ENCODE assay signal across 10 mouse cellular contexts in genomic region chr12:104245092-104245491, GRCm38 (mm10). TPM values are rescaled to one million over a fixed set of nuclear protein-coding genes. Genes with fewer than 3 reads are reported as not detected.
DNase-seq lines count a peak whose midpoint lies in the region; ATAC-seq lines count a peak whose summit lies in the region.
"Had no signal": no experiment of that assay in that cellular context is flagged by ENCODE, and none has a peak within 500 bp of the region (broad histone marks: within the 10 kb centered on the region; RNA-seq: fewer than 3 reads in every experiment).

No protein-coding gene starts in this region.

- no peaks in the 10 kb centered on the region for H3K36me3 ChIP-seq in hindbrain, embryonic 16.5 days (ENCODE audit: control insufficient read depth, insufficient read depth, low read length)
- H3K36me3 ChIP-seq in hindbrain, embryonic 10.5 days: no peaks in the 10 kb centered on the region
- peaks cover 6% of the 10 kb centered on the region; the same call in 1 of the 2 replicates for H3K36me3 ChIP-seq in splenic B cell, adult 2 months (ENCODE audit: control insufficient read depth, insufficient read depth, low read length, poor library complexity, severe bottlenecking)
- H3K36me3 ChIP-seq: heart, embryonic 10.5 days; neural tube, embryonic 15.5 days had no signal

- no peaks in the 10 kb centered on the region for H3K27me3 ChIP-seq in hindbrain, embryonic 16.5 days (replicated peaks; ENCODE audit: control insufficient read depth, insufficient read depth, low read length)
- H3K27me3 ChIP-seq in hindbrain, embryonic 10.5 days (ENCODE audit: insufficient read depth, poor library complexity, severe bottlenecking): no peaks in the 10 kb centered on the region
- no peaks in the 10 kb centered on the region for H3K27me3 ChIP-seq in splenic B cell, adult 2 months (ENCODE audit: control insufficient read depth, insufficient read depth, low read length, poor library complexity, severe bottlenecking)
- H3K27me3 ChIP-seq: neural tube, embryonic 15.5 days had no signal

- 0 out of 2 replicates have a peak, but pooled peaks have one; percentile 34 for ATAC-seq in hindbrain, embryonic 16.5 days

- WGBS in hindbrain, embryonic 16.5 days: 59% methylated on average over 1 of the region's 1 CpGs
- WGBS in hindbrain, embryonic 10.5 days: 81% methylated on average over 1 of the region's 1 CpGs

- no peaks in the 10 kb centered on the region for H3K9me3 ChIP-seq in hindbrain, embryonic 16.5 days (ENCODE audit: control insufficient read depth, low read length)
- H3K9me3 ChIP-seq in hindbrain, embryonic 10.5 days: no peaks in the 10 kb centered on the region
- H3K9me3 ChIP-seq: heart, embryonic 10.5 days; neural tube, embryonic 15.5 days had no signal

- no peak overlapping the region for H3K4me2 ChIP-seq in hindbrain, embryonic 16.5 days (ENCODE audit: low read length)
- H3K4me2 ChIP-seq: neural tube, embryonic 15.5 days had no signal

- no peaks in the 10 kb centered on the region for H3K4me1 ChIP-seq in hindbrain, embryonic 16.5 days (ENCODE audit: control insufficient read depth, insufficient read depth, low read depth, low read length)
- peaks cover 12% of the 10 kb centered on the region for H3K4me1 ChIP-seq in hindbrain, embryonic 10.5 days (replicated peaks)
- H3K4me1 ChIP-seq: heart, embryonic 10.5 days had no signal

- no peak overlapping the region for H3K4me3 ChIP-seq in hindbrain, embryonic 16.5 days (ENCODE audit: low read length)
- no peak overlapping the region for H3K4me3 ChIP-seq in hindbrain, embryonic 10.5 days
- H3K4me3 ChIP-seq: heart, embryonic 10.5 days; neural tube, embryonic 15.5 days had no signal

- DNase-seq in hindbrain, embryonic 10.5 days (ENCODE audit: low spot score): no peak
- peak; percentile 11 for DNase-seq in retina, postnatal 1 day
- DNase-seq in retina, embryonic 14.5 days (ENCODE audit: low spot score): no peak
- DNase-seq in layer of hippocampus, adult 8-10 months (ENCODE audit: low spot score in 2 of 2): peak; percentile 8 to 16
- peak; percentile 27 for DNase-seq in splenic B cell, adult 2 months (ENCODE audit: low read depth, low spot score)
- DNase-seq in c-Kit-positive CD71-positive TER-119-positive erythroid progenitor cells, embryonic 14.5 days (ENCODE audit: low spot score): no peak
- no peak for DNase-seq in thymus, postnatal 25 days

- H3K27ac ChIP-seq in hindbrain, embryonic 16.5 days (ENCODE audit: low read depth, low read length): no peak overlapping the region
- no peak overlapping the region for H3K27ac ChIP-seq in hindbrain, embryonic 10.5 days
- H3K27ac ChIP-seq: heart, embryonic 10.5 days; neural tube, embryonic 15.5 days had no signal

- no peak overlapping the region for H3K9ac ChIP-seq in hindbrain, embryonic 16.5 days (ENCODE audit: low read depth, low read length)
- H3K9ac ChIP-seq: neural tube, embryonic 15.5 days had no signal

RNA-seq across cellular contexts. Expression of gene Serpina3g, which starts 9.0 kb away (rescaled TPM):
- 1.2 and 1.8 TPM in 2 replicates for polyA plus RNA-seq in hindbrain, embryonic 16.5 days (2015; fragmentation: Nextera tagmentation; extraction: Ambion mirVana)
- polyA plus RNA-seq in hindbrain, embryonic 10.5 days (2016; fragmentation: Nextera tagmentation; extraction: Ambion mirVana): not detected in 2 replicates
- total RNA-seq in layer of hippocampus, adult 8-10 months (2022): 1 to 10 TPM; 1.9 to 3.1 (median 2.4) TPM

RNA-seq across cellular contexts. Expression of gene Serpina3i, which starts 17.8 kb away (rescaled TPM):
- 0.09 TPM in 1 of 2 replicates, not detected in the other for polyA plus RNA-seq in hindbrain, embryonic 16.5 days (2015; fragmentation: Nextera tagmentation; extraction: Ambion mirVana)
- 0.34 TPM in 1 of 2 replicates, not detected in the other for polyA plus RNA-seq in hindbrain, embryonic 10.5 days (2016; fragmentation: Nextera tagmentation; extraction: Ambion mirVana)
- total RNA-seq in layer of hippocampus, adult 8-10 months (2022): 1 to 10 TPM; 1.2 to 2.3 (median 1.7) TPM
- polyA plus RNA-seq: heart, embryonic 10.5 days had no signal

RNA-seq across cellular contexts. Expression of gene Serpina3f, which starts 30.7 kb away (rescaled TPM):
- 0.10 TPM in 1 of 2 replicates, not detected in the other for polyA plus RNA-seq in hindbrain, embryonic 16.5 days (2015; fragmentation: Nextera tagmentation; extraction: Ambion mirVana)
- polyA plus RNA-seq in hindbrain, embryonic 10.5 days (2016; fragmentation: Nextera tagmentation; extraction: Ambion mirVana): 0.47 TPM in 1 of 2 replicates, not detected in the other
- under 1 TPM in 1 of 4 experiments, not detected in 3; 0.34 TPM for total RNA-seq in layer of hippocampus, adult 8-10 months (2022)
- polyA plus RNA-seq: heart, embryonic 10.5 days had no signal

Comparison
In these comparisons a context has a peak if more than half of its experiments do, and no peak if none do; other contexts are left out.
1. DNase-seq: peak in retina, postnatal 1 day (single experiment), layer of hippocampus, adult 8-10 months (2 of 2) and splenic B cell, adult 2 months (single experiment); none in hindbrain, embryonic 10.5 days (single experiment), retina, embryonic 14.5 days (single experiment), c-Kit-positive CD71-positive TER-119-positive erythroid progenitor cells, embryonic 14.5 days (single experiment) and thymus, postnatal 25 days (single experiment).